Mouse (Mus musculus) heart, postnatal 36 days (tissue): ENCODE data around the gene Fam172a. TPM values are rescaled to one million over a fixed set of nuclear protein-coding genes. Genes with fewer than 3 reads are reported as not detected.
A peak's percentile ranks its signal among the peaks of the same experiment; 100 is the strongest.
"Not testable (repeated sequence)": the region's sequence is repeated elsewhere in the genome, so short reads cannot be mapped to it uniquely, and the experiment has no call there.

Experiments used
- DNase-seq, 2 experiments: peaks; one replicate each; pipeline ENCODE4 v3.0.0; 2021 to 2022
- intact Hi-C: fragments of 180-260 bp; cut with DNase I; formaldehyde crosslinking; loops from one replicate; pipeline ENCODE4 v1.15.1; 2025
- total RNA-seq, 2 experiments: library from RNA; stranded (reverse); gene quantifications; 2 replicates each; pipeline ENCODE4 v1.2.3; 2021

The Fam172a gene
- total RNA-seq, result 10 to 100 TPM; 11.0 to 12.1 TPM

- intact Hi-C loops, result loop anchor here (10.0 kb wide), 1 partner anchor 483 kb away; no protein-coding TSS in a partner anchor
- not testable (repeated sequence) for DNase-seq
These were observed at the start of gene Fam172a for GRCm38 (mm10) chr13:77701733-77702132. Gene Fam172a (plus strand): TSS chr13:77702033.

DNA sequence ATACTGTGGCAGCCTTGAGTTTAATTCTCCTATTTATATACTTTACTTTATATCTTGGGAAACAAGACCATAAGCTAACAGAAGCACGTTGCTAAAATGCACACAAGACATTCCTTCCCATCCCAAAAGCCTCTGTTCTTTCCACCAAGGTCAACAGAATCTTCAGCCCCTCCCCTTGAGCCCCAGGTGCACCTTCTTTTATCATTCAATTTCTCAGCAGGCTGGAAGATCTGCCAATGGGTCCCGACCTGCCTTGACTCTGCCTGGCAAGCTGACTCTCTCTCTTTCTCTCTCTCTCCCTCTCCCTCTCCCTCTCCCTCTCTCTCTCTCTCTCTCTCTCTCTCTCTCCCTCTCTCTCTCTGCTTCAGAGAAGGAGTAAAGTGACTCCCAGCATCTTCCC, 13.2 kb upstream of the Fam172a start:
- DNase-seq, result no peak
- intact Hi-C loops, result no loop called here

- peak; percentile 90 to 93 for DNase-seq
- intact Hi-C loops, result loop anchor here (10.0 kb wide), 1 partner anchor 476 kb away; no protein-coding TSS in a partner anchor
These were observed 6.7 kb downstream of the Fam172a start for GRCm38 (mm10) chr13:77708514-77709013.

- no peak for DNase-seq
- intact Hi-C loops, result no loop called here
These were observed 15.7 kb downstream of the Fam172a start for GRCm38 (mm10) chr13:77717499-77717898.

GRCm38 (mm10) chr13:77742822-77743221, 41.0 kb downstream of the Fam172a start:
- no peak for DNase-seq
- intact Hi-C loops, result no loop called here

- DNase-seq, result no peak
- intact Hi-C loops, result no loop called here
These were observed 75.8 kb downstream of the Fam172a start for GRCm38 (mm10) chr13:77777606-77778005.

- intact Hi-C loops, DNase-seq: not testable (repeated sequence)
These were observed 105.5 kb downstream of the Fam172a start for GRCm38 (mm10) chr13:77807341-77807740.

DNA sequence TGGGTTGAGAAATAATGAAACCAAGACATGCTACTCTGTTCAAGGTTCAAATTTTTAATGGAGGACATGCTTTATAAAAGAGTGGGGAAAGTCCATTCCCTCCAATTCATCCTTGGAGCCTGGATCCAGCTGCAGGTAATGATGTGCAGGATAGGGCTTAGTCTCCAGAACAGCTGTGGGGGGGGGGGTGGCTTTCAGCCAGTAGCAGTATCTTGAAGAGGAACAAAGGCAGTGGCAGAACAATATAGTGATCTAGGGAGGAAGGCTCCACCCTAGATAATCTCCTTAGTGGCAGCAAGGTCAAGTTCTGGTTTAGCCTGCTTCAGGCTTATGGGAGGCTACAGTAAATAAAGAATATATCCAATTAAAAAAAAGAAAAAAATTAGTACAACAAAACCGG, 108.6 kb downstream of the Fam172a start:
- intact Hi-C loops, result no loop called here
- no peak for DNase-seq

- intact Hi-C loops, result no loop called here
- no peak for DNase-seq
These were observed 124.3 kb downstream of the Fam172a start for GRCm38 (mm10) chr13:77826138-77826537.

DNA sequence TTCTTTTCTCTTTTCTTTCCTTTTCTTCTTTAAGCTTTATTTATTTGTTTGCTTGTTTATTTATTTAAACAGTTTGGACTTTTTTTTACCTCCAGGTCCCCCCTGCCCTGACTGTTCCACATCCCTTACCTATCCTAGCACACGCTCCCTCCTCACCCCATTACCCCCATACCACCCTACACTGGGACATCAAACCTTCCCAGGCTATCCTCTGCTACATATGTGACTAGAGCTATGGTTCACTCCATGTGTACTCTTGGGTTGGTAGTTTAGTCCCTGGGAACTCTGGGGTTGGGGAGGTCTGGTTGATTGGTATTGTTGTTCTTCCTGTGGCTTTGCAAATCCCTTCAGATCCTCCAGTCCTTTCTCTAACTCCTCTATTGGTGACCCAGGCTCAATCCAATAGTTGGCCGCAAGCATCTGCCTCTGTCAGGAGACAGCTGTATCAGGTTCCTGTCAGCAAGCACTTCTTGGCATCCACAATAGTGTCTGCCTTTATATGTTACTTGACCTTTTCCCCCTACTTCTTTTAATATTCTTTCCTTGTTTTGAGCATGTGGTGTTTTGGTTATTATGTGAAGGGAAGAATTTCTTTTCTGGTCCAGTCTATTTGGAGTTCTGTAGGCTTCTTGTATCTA, 141.3 kb downstream of the Fam172a start:
- intact Hi-C loops, result no loop called here

DNA sequence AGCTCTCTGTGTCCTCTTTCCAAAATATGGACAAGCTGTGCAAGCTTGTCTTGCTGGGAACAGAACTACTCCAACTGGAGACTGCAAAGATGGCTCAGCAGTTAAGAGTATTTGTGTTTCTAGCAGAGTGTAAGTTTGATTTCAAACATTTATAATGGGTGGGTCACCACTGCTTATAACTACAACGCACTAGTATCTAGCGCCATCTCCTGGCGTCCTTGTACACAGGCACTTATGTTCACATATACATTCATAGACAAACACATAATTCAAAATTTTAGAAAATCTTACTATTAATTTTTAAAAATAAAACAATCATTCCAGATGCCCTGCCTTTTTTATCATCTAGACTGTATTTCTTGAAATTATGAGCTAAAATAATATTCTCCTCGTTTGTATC, 147.0 kb downstream of the Fam172a start:
- intact Hi-C loops, result no loop called here
- DNase-seq, result no peak

More for the DNA sequence above, 141.3 kb downstream of the Fam172a start:
- no peak for DNase-seq

DNA sequence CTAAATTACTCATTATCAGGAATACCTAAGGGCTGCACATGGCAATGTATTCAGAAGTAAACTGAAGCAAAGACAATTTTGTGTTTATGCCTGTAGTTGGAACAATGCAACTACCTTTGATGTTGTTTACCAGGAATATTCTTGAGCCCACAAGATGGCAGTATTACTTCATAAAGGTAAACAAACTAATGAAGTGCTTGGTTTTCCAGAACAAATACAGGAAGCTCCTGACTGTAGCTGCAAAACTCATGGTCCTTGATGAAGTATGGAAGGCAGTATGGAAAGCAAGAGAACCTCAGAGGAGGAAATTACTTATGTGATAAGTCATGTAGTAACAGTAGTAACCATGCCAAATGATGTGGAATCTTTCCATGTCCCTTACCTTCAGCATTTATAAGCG, 163.0 kb downstream of the Fam172a start:
- intact Hi-C loops, result loop anchor here (10.0 kb wide), 1 partner anchor 330 kb away; the partner anchor contains the start of gene Nr2f1
- no peak for DNase-seq

- no peak for DNase-seq
- intact Hi-C loops, result loop anchor here (10.0 kb wide), 1 partner anchor 326 kb away; the partner anchor contains the start of gene Nr2f1
These were observed 166.5 kb downstream of the Fam172a start for GRCm38 (mm10) chr13:77868314-77868713.

- intact Hi-C loops, result no loop called here
- DNase-seq, result no peak
These were observed 176.3 kb downstream of the Fam172a start for GRCm38 (mm10) chr13:77878120-77878519.

DNA sequence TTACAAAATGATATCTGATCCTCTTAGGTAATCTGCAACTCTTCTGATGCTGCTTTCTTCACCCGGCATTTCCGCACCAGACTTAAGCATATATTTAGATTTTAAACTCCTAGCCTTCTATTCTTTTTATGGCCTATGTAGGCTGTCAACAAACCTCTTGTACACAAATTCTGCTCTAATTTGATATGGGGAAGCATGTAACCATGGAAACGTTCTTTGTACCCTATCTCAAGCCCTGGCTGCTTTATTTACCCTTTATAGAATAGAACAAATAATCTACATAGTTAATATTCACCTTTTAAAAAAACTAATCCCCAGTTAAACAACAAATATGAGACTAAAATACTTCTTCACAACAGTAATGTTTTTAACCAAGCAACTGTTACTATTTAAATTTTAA, 176.7 kb downstream of the Fam172a start:
- no peak for DNase-seq
- intact Hi-C loops, result no loop called here

DNA sequence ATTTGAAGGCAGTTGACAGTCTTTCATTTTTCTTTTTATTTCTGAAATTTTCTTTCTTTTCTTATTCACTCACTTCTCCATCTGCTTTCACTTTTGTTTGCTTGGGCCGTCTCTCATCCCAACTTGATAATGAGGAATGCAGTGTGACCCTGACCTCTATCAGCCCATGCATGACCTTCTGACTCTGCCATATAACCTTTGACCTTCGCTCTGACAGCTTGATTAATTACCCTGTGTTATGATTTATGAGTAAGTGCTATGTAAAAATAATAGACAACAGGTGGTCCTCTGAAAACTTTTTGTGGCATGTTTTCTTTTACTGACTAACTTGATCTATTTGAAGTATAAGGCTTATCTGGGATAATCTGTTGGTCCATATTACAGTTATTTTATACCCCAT, 195.8 kb downstream of the Fam172a start:
- intact Hi-C loops, result no loop called here
- no peak for DNase-seq

DNA sequence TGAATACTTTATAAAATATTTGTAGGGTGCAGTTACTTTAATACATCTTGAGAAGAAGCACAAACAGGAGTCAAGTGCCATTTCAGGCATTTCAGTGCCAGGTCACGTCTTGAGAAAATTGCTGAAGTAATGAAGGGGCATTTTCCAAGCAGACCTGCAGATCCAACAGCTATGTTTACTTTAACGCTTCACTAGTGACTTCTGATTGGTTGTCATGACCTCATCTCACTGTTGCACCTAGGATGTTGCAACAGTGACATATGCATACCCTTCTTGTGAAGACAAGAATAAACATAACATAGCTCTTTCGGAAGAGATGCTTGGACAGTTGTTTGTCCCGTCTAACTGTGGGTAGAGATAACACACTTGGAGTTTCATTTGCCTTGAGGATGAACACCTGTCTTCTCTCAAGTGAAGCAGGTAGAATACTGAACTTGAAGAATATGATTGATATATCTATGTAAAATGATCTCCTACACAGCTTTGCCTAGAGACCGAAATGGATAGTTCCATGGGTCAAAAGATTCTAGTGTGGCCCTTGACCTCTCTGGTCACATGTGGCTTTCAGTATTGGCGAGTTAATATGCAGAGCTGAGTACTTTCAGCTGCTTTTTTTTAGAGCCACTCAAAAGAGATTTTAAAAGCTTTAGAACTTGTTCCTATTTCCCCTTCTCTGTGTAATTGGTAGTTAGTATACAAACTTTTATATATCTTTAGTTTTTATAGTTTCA, 196.4 kb downstream of the Fam172a start:
- DNase-seq, result no peak
- intact Hi-C loops, result no loop called here

GRCm38 (mm10) chr13:77899725-77900124, 197.9 kb downstream of the Fam172a start:
- no peak for DNase-seq
- intact Hi-C loops, result no loop called here

GRCm38 (mm10) chr13:77900843-77901242, 199.0 kb downstream of the Fam172a start:
- DNase-seq, result no peak
- intact Hi-C loops, result no loop called here

DNA sequence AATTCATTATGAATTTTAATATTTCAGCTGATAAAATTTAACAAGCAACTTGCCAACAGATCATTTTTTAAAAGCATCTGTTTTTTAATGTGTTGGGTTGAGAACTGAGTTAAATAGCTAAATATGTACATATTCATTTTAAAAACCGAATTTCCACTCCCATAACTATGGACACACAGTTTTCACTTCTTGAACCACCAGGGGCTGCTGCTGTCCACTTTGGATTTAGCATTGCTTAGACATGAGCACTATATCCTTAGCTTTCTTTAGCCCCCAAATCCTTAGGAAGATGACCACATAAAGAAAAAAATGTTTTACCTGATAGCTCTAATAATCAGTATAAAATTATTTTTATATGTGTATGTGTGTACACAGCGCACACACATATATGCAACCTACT, 207.4 kb downstream of the Fam172a start:
- intact Hi-C loops, result no loop called here

DNA sequence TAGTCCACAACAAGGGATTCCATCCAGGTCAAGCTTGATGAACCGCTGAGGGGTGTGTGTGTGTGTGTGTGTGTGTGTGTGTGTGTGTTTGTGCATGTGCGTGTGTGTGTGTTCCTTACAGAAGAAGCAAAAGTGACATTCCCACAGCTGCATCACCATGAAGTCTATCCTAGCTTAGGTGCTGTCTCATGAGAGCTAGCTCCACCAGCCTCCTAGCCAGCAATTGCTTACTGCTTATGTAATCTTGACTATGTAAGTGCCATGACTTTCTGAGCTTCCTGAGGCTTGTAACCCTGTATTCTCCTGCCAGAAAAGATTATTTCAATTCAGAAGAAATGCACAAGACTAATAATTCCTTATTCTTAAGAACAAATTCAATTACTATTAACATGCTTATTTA, 221.0 kb downstream of the Fam172a start:
- no peak for DNase-seq
- intact Hi-C loops, result no loop called here

More for the DNA sequence above, 207.4 kb downstream of the Fam172a start:
- DNase-seq, result no peak

GRCm38 (mm10) chr13:77957611-77958010, 255.8 kb downstream of the Fam172a start:
- DNase-seq, result no peak
- intact Hi-C loops, result no loop called here
